Comparison of ENCODE assay signal across 10 mouse cellular contexts in genomic region chr13:13373965-13374364, GRCm38 (mm10). TPM values are rescaled to one million over a fixed set of nuclear protein-coding genes. Genes with fewer than 3 reads are reported as not detected.
DNase-seq lines count a peak whose midpoint lies in the region; ATAC-seq and TF ChIP-seq lines count a peak whose summit lies in the region.
"Not testable (repeated sequence)": the region's sequence is repeated elsewhere in the genome, so short reads cannot be mapped to it uniquely, and the experiment has no call there.
"Had no signal": no experiment of that assay in that cellular context is flagged by ENCODE, and none has a peak within 500 bp of the region (broad histone marks: within the 10 kb centered on the region; RNA-seq: fewer than 3 reads in every experiment).

No protein-coding gene starts in this region.

- not testable (repeated sequence) for H3K4me2 ChIP-seq in embryonic facial prominence, embryonic 14.5 days (ENCODE audit: low read depth, low read length); lung, embryonic 14.5 days; lung, embryonic 16.5 days (ENCODE audit: low read depth, low read length); stomach, embryonic 14.5 days (replicated peaks; ENCODE audit: low read depth, low read length); stomach, embryonic 16.5 days (ENCODE audit: low read depth, low read length)

- DNase-seq in embryonic facial prominence, embryonic 14.5 days (ENCODE audit: low spot score) = peak; percentile 1
- peak; percentile 41 to 48 for DNase-seq in lung, adult 18-20 months
- peak; percentile 1 for DNase-seq in lung, embryonic 14.5 days
- peak; percentile 18 for DNase-seq in lung, postnatal 10 days
- peak; percentile 33 for DNase-seq in urinary bladder, postnatal 14 days (ENCODE audit: low spot score)

- not testable (repeated sequence) for H3K9me3 ChIP-seq in embryonic facial prominence, embryonic 14.5 days (ENCODE audit: control insufficient read depth, low read length); lung, embryonic 14.5 days (ENCODE audit: low read depth, low read length); lung, embryonic 16.5 days (ENCODE audit: control insufficient read depth, low read length); stomach, embryonic 14.5 days (ENCODE audit: control insufficient read depth, low read depth, low read length); stomach, embryonic 16.5 days (replicated peaks; ENCODE audit: control insufficient read depth, low read length)

- not testable (repeated sequence) for H3K27ac ChIP-seq in embryonic facial prominence, embryonic 14.5 days (replicated peaks; ENCODE audit: low read depth, low read length); lung, embryonic 14.5 days (ENCODE audit: low read depth); stomach, embryonic 14.5 days (ENCODE audit: low read length); stomach, embryonic 16.5 days (ENCODE audit: low read length)
- peak overlapping the region; percentile 56 for H3K27ac ChIP-seq in lung, embryonic 16.5 days (ENCODE audit: low read length)

- not testable (repeated sequence) for H3K4me3 ChIP-seq in embryonic facial prominence, embryonic 14.5 days (ENCODE audit: low read depth, low read length); lung, embryonic 14.5 days (ENCODE audit: low read depth, low read length); lung, embryonic 16.5 days (ENCODE audit: low read length); stomach, embryonic 14.5 days (ENCODE audit: low read depth, low read length); stomach, embryonic 16.5 days (replicated peaks; ENCODE audit: low read length)

- H3K27me3 ChIP-seq in embryonic facial prominence, embryonic 14.5 days (replicated peaks; ENCODE audit: control insufficient read depth, insufficient read depth, low read length); lung, embryonic 14.5 days (ENCODE audit: insufficient read depth, low read length); lung, embryonic 16.5 days (ENCODE audit: control insufficient read depth, insufficient read depth, low read depth, low read length); stomach, embryonic 14.5 days (ENCODE audit: control insufficient read depth, insufficient read depth, low read length); stomach, embryonic 16.5 days (ENCODE audit: control insufficient read depth, insufficient read depth, low read length): not testable (repeated sequence)

- H3K9ac ChIP-seq in embryonic facial prominence, embryonic 14.5 days (ENCODE audit: low read depth, low read length); lung, embryonic 14.5 days; lung, embryonic 16.5 days (ENCODE audit: low read length); stomach, embryonic 14.5 days (replicated peaks; ENCODE audit: low read depth, low read length); stomach, embryonic 16.5 days (ENCODE audit: low read length): not testable (repeated sequence)

- H3K36me3 ChIP-seq in embryonic facial prominence, embryonic 14.5 days (ENCODE audit: control insufficient read depth, insufficient read depth, low read length); lung, embryonic 14.5 days (ENCODE audit: insufficient read depth); lung, embryonic 16.5 days (ENCODE audit: control insufficient read depth, insufficient read depth, low read length); stomach, embryonic 14.5 days (ENCODE audit: control insufficient read depth, insufficient read depth, low read length); stomach, embryonic 16.5 days (ENCODE audit: control insufficient read depth, insufficient read depth, low read length): not testable (repeated sequence)

- H3K4me1 ChIP-seq in embryonic facial prominence, embryonic 14.5 days (ENCODE audit: control insufficient read depth, insufficient read depth, low read length); lung, embryonic 14.5 days (ENCODE audit: insufficient read depth); lung, embryonic 16.5 days (replicated peaks; ENCODE audit: control insufficient read depth, insufficient read depth, low read length); stomach, embryonic 14.5 days (ENCODE audit: control insufficient read depth, insufficient read depth, low read length); stomach, embryonic 16.5 days (ENCODE audit: control insufficient read depth, insufficient read depth, low read length): not testable (repeated sequence)

- not testable (repeated sequence) for TF ChIP-seq CTCF in lung, embryonic 14.5 days (IDR thresholded peaks at IDR 0.05; ENCODE audit: low read depth)

- ATAC-seq in embryonic facial prominence, embryonic 14.5 days (ENCODE audit: low read depth) = peak; percentile 38; the same call in 1 of the 2 replicates
- peak; percentile 84 for ATAC-seq in lung, embryonic 14.5 days (ENCODE audit: insufficient read depth)
- peak; percentile 87 for ATAC-seq in lung, embryonic 16.5 days (ENCODE audit: low read depth)
- peak; percentile 31; the same call in 1 of the 2 replicates for ATAC-seq in stomach, embryonic 14.5 days (ENCODE audit: insufficient number of reproducible peaks, insufficient read depth, low FRiP score, low read depth)
- ATAC-seq in stomach, embryonic 16.5 days (ENCODE audit: insufficient read depth, low FRiP score) = peak; percentile 34; the same call in 1 of the 2 replicates

- WGBS in embryonic facial prominence, embryonic 14.5 days = 88% methylated on average over 5 of the region's 6 CpGs
- 69% methylated on average over 4 of the region's 6 CpGs for WGBS in lung, embryonic 14.5 days
- 59% methylated on average over 5 of the region's 6 CpGs for WGBS in lung, embryonic 16.5 days
- 73% methylated on average over 4 of the region's 6 CpGs for WGBS in stomach, embryonic 14.5 days
- WGBS in stomach, embryonic 16.5 days = 65% methylated on average over 5 of the region's 6 CpGs

RNA-seq across cellular contexts. Expression of gene Gpr137b, which starts 19.8 kb away (rescaled TPM):
- polyA plus RNA-seq in embryonic facial prominence, embryonic 14.5 days (2014; fragmentation: Nextera tagmentation; extraction: Ambion mirVana) = 11.6 and 12.0 TPM in 2 replicates
- 13.8 and 14.5 TPM in 2 replicates for polyA plus RNA-seq in lung, embryonic 14.5 days (2014; fragmentation: Nextera tagmentation; extraction: Ambion mirVana)
- polyA plus RNA-seq in lung, embryonic 16.5 days (2015; fragmentation: Nextera tagmentation; extraction: Ambion mirVana) = 14.2 and 18.9 TPM in 2 replicates
- 10.4 and 10.8 TPM in 2 replicates for polyA plus RNA-seq in stomach, embryonic 14.5 days (2014; fragmentation: Nextera tagmentation; extraction: Ambion mirVana)
- 8.6 and 9.5 TPM in 2 replicates for polyA plus RNA-seq in stomach, embryonic 16.5 days (2015; fragmentation: Nextera tagmentation; extraction: Ambion mirVana)
- polyA plus RNA-seq: erythroblast, embryonic 14.5 days; G1E had no signal

Comparison
In these comparisons a context has a peak if more than half of its experiments do, and no peak if none do; other contexts are left out.
1. ATAC-seq: peak in every context shown above with its lines; median percentile 87 in lung, embryonic 16.5 days; 84 in lung, embryonic 14.5 days; 38 in embryonic facial prominence, embryonic 14.5 days; 34 in stomach, embryonic 16.5 days; 31 in stomach, embryonic 14.5 days.